Mouse (Mus musculus) CH12.LX (cell line): ENCODE results near the gene Lrfn1. TPM values are rescaled to one million over a fixed set of nuclear protein-coding genes. Genes with fewer than 3 reads are reported as not detected.

Experiments
- DNase-seq: peaks from one replicate; pipeline ENCODE4 v3.0.0-alpha.2; 2013; ENCODE audit errors: extremely low read depth
- H3K27ac ChIP-seq: 2 replicates; pipeline ENCODE4 v1.5.1; 2012; ENCODE audit warnings: low read depth, mild to moderate bottlenecking, control low read depth, moderate library complexity; ENCODE audit not compliant: insufficient read depth
- H3K27me3 ChIP-seq: replicated peaks from 2 replicates; pipeline ENCODE3; 2012; ENCODE audit warnings: inconsistent platforms
- H3K36me3 ChIP-seq, 2 experiments: replicated peaks in 1 of 2; 2 replicates each; pipeline versions ENCODE3 to v1.6.1; 2012; ENCODE audit warnings: inconsistent platforms in 1 of 2, low read length in 1 of 2, mild to moderate bottlenecking in 1 of 2, mixed read lengths in 1 of 2, moderate library complexity in 1 of 2; ENCODE audit not compliant: control insufficient read depth in 1 of 2, insufficient read depth in 1 of 2
- H3K4me1 ChIP-seq, 2 experiments: 2 replicates each; pipeline ENCODE4 v1.6.1; 2012; ENCODE audit warnings: inconsistent platforms in 1 of 2, moderate library complexity in 1 of 2; ENCODE audit not compliant: insufficient read depth in 2 of 2, control insufficient read depth in 1 of 2
- H3K4me2 ChIP-seq: 2 replicates; pipeline ENCODE4 v1.6.1; 2012; ENCODE audit warnings: low read depth, mild to moderate bottlenecking, control low read depth; ENCODE audit not compliant: poor library complexity, insufficient read depth, severe bottlenecking
- H3K4me3 ChIP-seq, 3 experiments: fragments of 150-350 bp in 1 of 3; sonication (generic) in 1 of 3; replicated peaks in 1 of 3; 2 replicates each; pipeline versions ENCODE3 to v1.5.1; 2011 to 2012; ENCODE audit warnings: low read depth in 2 of 3, low read length in 2 of 3, mild to moderate bottlenecking in 2 of 3, moderate library complexity in 2 of 3, control low read depth in 1 of 3, improper control_type of control experiment in 1 of 3, inconsistent platforms in 1 of 3, mixed read lengths in 1 of 3; ENCODE audit not compliant: poor library complexity in 1 of 3
- H3K79me2 ChIP-seq: replicated peaks from 2 replicates; pipeline ENCODE4 v1.6.1; 2012; ENCODE audit warnings: mild to moderate bottlenecking, moderate library complexity; ENCODE audit not compliant: control insufficient read depth, poor library complexity, insufficient read depth, severe bottlenecking; ENCODE audit errors: extremely low read depth
- H3K9ac ChIP-seq: 2 replicates; pipeline ENCODE4 v1.6.1; 2012; ENCODE audit warnings: low read depth, mild to moderate bottlenecking, control low read depth, moderate library complexity; ENCODE audit not compliant: insufficient read depth
- H3K9me3 ChIP-seq: replicated peaks from 2 replicates; pipeline ENCODE3; 2012; ENCODE audit warnings: low read length, inconsistent platforms, mixed read lengths
- BHLHE40 ChIP-seq: IDR thresholded peaks from 2 replicates; pipeline ENCODE4 v1.6.1; 2011; ENCODE audit warnings: mild to moderate bottlenecking, low read depth, low read length, improper control_type of control experiment
- CHD1 ChIP-seq: IDR thresholded peaks from 2 replicates; pipeline ENCODE4 v1.6.1; 2012; ENCODE audit warnings: low read depth, low read length, improper control_type of control experiment, inconsistent platforms
- CHD2 ChIP-seq: IDR thresholded peaks from 2 replicates; pipeline ENCODE4 v1.6.1; 2011; ENCODE audit warnings: low read length, improper control_type of control experiment
- CTCF ChIP-seq, 2 experiments: IDR thresholded peaks in 1 of 2; conservative IDR thresholded peaks in 1 of 2; 2 replicates each; pipeline ENCODE4 v1.5.1; 2011 to 2012; ENCODE audit warnings: low read depth in 2 of 2, low read length in 2 of 2, improper control_type of control experiment in 1 of 2, inconsistent platforms in 1 of 2, mild to moderate bottlenecking in 1 of 2, moderate library complexity in 1 of 2
- E2F4 ChIP-seq: IDR thresholded peaks from 2 replicates; pipeline ENCODE4 v1.6.1; 2011; ENCODE audit warnings: low read depth, low read length, improper control_type of control experiment; ENCODE audit not compliant: insufficient replicate concordance
- ELF1 ChIP-seq: IDR thresholded peaks from 2 replicates; pipeline ENCODE4 v1.6.1; 2014; ENCODE audit warnings: low read depth, mild to moderate bottlenecking, inconsistent platforms, low read length, improper control_type of control experiment
- EP300 ChIP-seq: IDR thresholded peaks from 2 replicates; pipeline ENCODE4 v1.6.1; 2011; ENCODE audit warnings: low read length, improper control_type of control experiment
- ETS1 ChIP-seq: conservative IDR thresholded peaks from 2 replicates; pipeline ENCODE4 v1.6.1; 2012; ENCODE audit warnings: low read depth, mild to moderate bottlenecking, inconsistent platforms, low read length, improper control_type of control experiment, moderate library complexity
- GABPA ChIP-seq: IDR thresholded peaks from 2 replicates; pipeline ENCODE4 v1.6.1; 2012; ENCODE audit warnings: low read depth, low read length, improper control_type of control experiment, inconsistent platforms; ENCODE audit not compliant: insufficient replicate concordance
- HCFC1 ChIP-seq: IDR thresholded peaks from 2 replicates; pipeline ENCODE4 v1.6.1; 2012; ENCODE audit warnings: low read depth, mild to moderate bottlenecking, inconsistent platforms, low read length, improper control_type of control experiment
- IRF4 ChIP-seq: IDR thresholded peaks from 2 replicates; pipeline ENCODE4 v1.6.1; 2014; ENCODE audit warnings: low read depth, mild to moderate bottlenecking, inconsistent platforms, low read length, improper control_type of control experiment
- JUN ChIP-seq: IDR thresholded peaks from 2 replicates; pipeline ENCODE4 v1.6.1; 2011; ENCODE audit warnings: low read depth, mild to moderate bottlenecking, low read length, improper control_type of control experiment, moderate library complexity; ENCODE audit not compliant: insufficient read depth
- JUND ChIP-seq: conservative IDR thresholded peaks from 2 replicates; pipeline ENCODE4 v1.6.1; 2011; ENCODE audit warnings: low read depth, low read length, improper control_type of control experiment
- KAT2A ChIP-seq: IDR thresholded peaks from 2 replicates; pipeline ENCODE4 v1.6.1; 2012; ENCODE audit warnings: low read length, improper control_type of control experiment, inconsistent platforms; ENCODE audit not compliant: insufficient replicate concordance
- MAFK ChIP-seq: IDR thresholded peaks from 2 replicates; pipeline ENCODE4 v1.6.1; 2011; ENCODE audit warnings: low read length, improper control_type of control experiment; ENCODE audit not compliant: insufficient replicate concordance
- MAX ChIP-seq: IDR thresholded peaks from 2 replicates; pipeline ENCODE4 v1.6.1; 2011; ENCODE audit warnings: low read length, improper control_type of control experiment
- MAZ ChIP-seq: IDR thresholded peaks from 2 replicates; pipeline ENCODE4 v1.6.1; 2012; ENCODE audit warnings: low read depth, mild to moderate bottlenecking, inconsistent platforms, low read length, improper control_type of control experiment, moderate library complexity
- MEF2A ChIP-seq: IDR thresholded peaks from 2 replicates; pipeline ENCODE4 v1.6.1; 2014; ENCODE audit warnings: low read depth, mild to moderate bottlenecking, inconsistent platforms, low read length, improper control_type of control experiment, borderline replicate concordance
- MXI1 ChIP-seq: IDR thresholded peaks from 2 replicates; pipeline ENCODE4 v1.6.1; 2011; ENCODE audit warnings: mild to moderate bottlenecking, low read depth, low read length, improper control_type of control experiment
- MYC ChIP-seq: IDR thresholded peaks from 2 replicates; pipeline ENCODE4 v1.6.1; 2011; ENCODE audit warnings: low read depth, mild to moderate bottlenecking, improper control_type of control experiment, low read length
- NELFE ChIP-seq: IDR thresholded peaks from 2 replicates; pipeline ENCODE4 v1.6.1; 2011; ENCODE audit warnings: low read depth, low read length, improper control_type of control experiment
- NRF1 ChIP-seq: IDR thresholded peaks from 2 replicates; pipeline ENCODE4 v1.6.1; 2014; ENCODE audit warnings: low read depth, mild to moderate bottlenecking, inconsistent platforms, low read length, improper control_type of control experiment, moderate library complexity
- PAX5 ChIP-seq: IDR thresholded peaks from 2 replicates; pipeline ENCODE4 v1.6.1; 2012; ENCODE audit warnings: low read length, inconsistent platforms, mixed read lengths
- POLR2A ChIP-seq: IDR thresholded peaks from 2 replicates; pipeline ENCODE4 v1.6.1; 2011; ENCODE audit warnings: low read depth, mild to moderate bottlenecking, improper control_type of control experiment, low read length
- POLR2AphosphoS2 ChIP-seq: IDR thresholded peaks from 2 replicates; pipeline ENCODE4 v1.6.1; 2011; ENCODE audit warnings: low read depth, low read length, improper control_type of control experiment
- RAD21 ChIP-seq: IDR thresholded peaks from 2 replicates; pipeline ENCODE4 v1.6.1; 2011; ENCODE audit warnings: low read depth, mild to moderate bottlenecking, low read length, improper control_type of control experiment, moderate library complexity
- RCOR1 ChIP-seq: conservative IDR thresholded peaks from 2 replicates; pipeline ENCODE4 v1.6.1; 2012; ENCODE audit warnings: low read depth, mild to moderate bottlenecking, inconsistent platforms, low read length, improper control_type of control experiment
- SIN3A ChIP-seq: IDR thresholded peaks from 2 replicates; pipeline ENCODE4 v1.6.1; 2012; ENCODE audit warnings: low read length, improper control_type of control experiment, inconsistent platforms
- SMC3 ChIP-seq: IDR thresholded peaks from 2 replicates; pipeline ENCODE4 v1.6.1; 2011; ENCODE audit warnings: low read depth, low read length, improper control_type of control experiment
- TBP ChIP-seq: conservative IDR thresholded peaks from 2 replicates; pipeline ENCODE4 v1.6.1; 2011; ENCODE audit warnings: low read depth, low read length, improper control_type of control experiment
- TCF12 ChIP-seq: IDR thresholded peaks from 2 replicates; pipeline ENCODE4 v1.6.1; 2014; ENCODE audit warnings: low read depth, mild to moderate bottlenecking, inconsistent platforms, low read length, improper control_type of control experiment
- UBTF ChIP-seq: IDR thresholded peaks from 2 replicates; pipeline ENCODE4 v1.6.1; 2012; ENCODE audit warnings: low read depth, mild to moderate bottlenecking, inconsistent platforms, low read length, improper control_type of control experiment, moderate library complexity
- USF1 ChIP-seq: IDR thresholded peaks from 2 replicates; pipeline ENCODE4 v1.6.1; 2014; ENCODE audit warnings: low read depth, mild to moderate bottlenecking, inconsistent platforms, low read length, improper control_type of control experiment
- USF2 ChIP-seq: conservative IDR thresholded peaks from 2 replicates; pipeline ENCODE4 v1.6.1; 2011; ENCODE audit warnings: low read depth, low read length, improper control_type of control experiment
- ZC3H11A ChIP-seq: IDR thresholded peaks from 2 replicates; pipeline ENCODE4 v1.6.1; 2012; ENCODE audit warnings: low read depth, mild to moderate bottlenecking, inconsistent platforms, low read length, improper control_type of control experiment
- ZKSCAN1 ChIP-seq: IDR thresholded peaks from 2 replicates; pipeline ENCODE4 v1.6.1; 2012; ENCODE audit warnings: low read depth, inconsistent platforms, low read length, improper control_type of control experiment, borderline replicate concordance
- ZMIZ1 ChIP-seq: IDR thresholded peaks from 2 replicates; pipeline ENCODE4 v1.6.1; 2012; ENCODE audit warnings: low read depth, mild to moderate bottlenecking, inconsistent platforms, low read length, improper control_type of control experiment
- ZNF384 ChIP-seq: IDR thresholded peaks from 2 replicates; pipeline ENCODE4 v1.6.1; 2012; ENCODE audit warnings: low read depth, low read length, improper control_type of control experiment, inconsistent platforms
- dilution Hi-C: fragments of 300-500 bp; cut with MboI; formaldehyde crosslinking; loops from 2 replicates; pipeline ENCODE4 v1.14.3; 2020; ENCODE audit warnings: low sequenced_read_pairs; ENCODE audit not compliant: extremely low pct_unique_long_range_greater_than_20kb, extremely low pct_ligation_motif_present
- in situ Hi-C: fragments of 300-500 bp; cut with MboI; formaldehyde crosslinking; loops from 3 replicates; pipeline ENCODE4 v1.14.3; 2019; ENCODE audit warnings: low sequenced_read_pairs, low pct_ligation_motif_present, low pct_unique_long_range_greater_than_20kb, mixed read lengths
- polyA plus RNA-seq: library from polyadenylated mRNA; unstranded; fragments of >175 nt; gene quantifications from 2 replicates; pipeline ENCODE4 v1.2.1, GENCODE M21; 2012; ENCODE audit warnings: low read depth; ENCODE audit not compliant: insufficient read length
- total RNA-seq, 2 experiments: library from RNA; depleted of rRNA; stranded (reverse); fragments of 300-350 nt in 1 of 2; fragments of >200 nt in 1 of 2; gene quantifications; 2 replicates each; pipeline ENCODE4 v1.2.3; 2012 to 2014

The Lrfn1 gene
- total and polyA plus RNA-seq, 3 experiments = 0.67 to 2.7 (median 0.99) TPM

- Histone ChIP-seq H3K4me2 (peak overlapping the region; percentile 79), H3K27ac (peak overlapping the region; percentile 59), H3K9me3 (no peaks in the 10 kb centered on the region), H3K27me3 (no peaks in the 10 kb centered on the region), H3K4me1 (peaks cover 16 to 66% of the 10 kb centered on the region in 2 experiments), H3K36me3 (peaks cover 0 to 16% of the 10 kb centered on the region in 2 experiments), H3K9ac (peak overlapping the region; percentile 60), H3K79me2 (no peaks in the 10 kb centered on the region), H3K4me3 (no peak overlapping the region)
- dilution Hi-C loops (no loop called here), in situ Hi-C loops (no loop called here)
- DNase-seq = peak; percentile 60
- TF ChIP-seq HCFC1 (no peak), MXI1 (peak; percentile 90), CHD1 (no peak; the same call in 1 of the 2 replicates), BHLHE40 (no peak), MAX (no peak; the same call in 1 of the 2 replicates), SIN3A (peak; percentile 79), UBTF (no peak), RCOR1 (peak; percentile 38; the same call in 1 of the 2 replicates), EP300 (peak; percentile 75; the same call in 1 of the 2 replicates), TCF12 (no peak), JUND (peak; percentile 65), ETS1 (peak; percentile 58), USF2 (no peak), GABPA (no peak), SMC3 (no peak), TBP (no peak), E2F4 (no peak), JUN (peak; percentile 50), CTCF (conservative IDR thresholded peaks at IDR 0.05 in 1 of 2, IDR thresholded peaks at IDR 0.05 in 1 of 2; ENCODE audit: low read depth in 2 of 2, low read length in 2 of 2) (no peak), USF1 (no peak), RAD21 (no peak), NELFE (no peak), POLR2A (peak; percentile 37; the same call in 1 of the 2 replicates), MEF2A (peak; percentile 78; the same call in 1 of the 2 replicates), NRF1 (no peak), KAT2A (no peak), MAZ (no peak), ZMIZ1 (no peak), ZC3H11A (no peak), IRF4 (peak; percentile 97), ZKSCAN1 (no peak), MAFK (no peak), ZNF384 (0 out of 2 replicates have a peak, but pooled peaks have one; percentile 1), PAX5 (no peak), ELF1 (peak; percentile 83), POLR2AphosphoS2 (no peak), MYC (no peak), CHD2 (no peak)
- TF ChIP-seq, all 38 proteins: peak for 12
Measured at GRCm38 (mm10) chr7:28442688-28443087, 9.1 kb upstream of the Lrfn1 start.
